Mouse (Mus musculus): ENCODE measurements around the gene Dedd. TPM values are rescaled to one million over a fixed set of nuclear protein-coding genes. Genes with fewer than 3 reads are reported as not detected.

Gene Dedd
- 40.6 and 44.5 TPM in 2 replicates for polyA plus RNA-seq (2015; fragmentation: Nextera tagmentation; extraction: Ambion mirVana)

- H3K4me3 ChIP-seq (replicated peaks), result peak within 1 kb of the TSS; percentile 93
- H3K27me3 ChIP-seq (replicated peaks), result no peaks in the 10 kb centered on the region
- no peaks in the 10 kb centered on the region for H3K9me3 ChIP-seq
- WGBS, result under 1% methylated on average over 46 of the region's 48 CpGs
- peak; percentile 96 for ATAC-seq
- H3K4me1 ChIP-seq (replicated peaks), result peaks cover 16% of the 10 kb centered on the region; the same call in 1 of the 2 replicates
- H3K4me2 ChIP-seq (replicated peaks), result peak within 1 kb of the TSS; percentile 77
- H3K36me3 ChIP-seq, result no peaks in the 10 kb centered on the region
- H3K9ac ChIP-seq, result peak within 1 kb of the TSS; percentile 95
- H3K27ac ChIP-seq, result peak within 1 kb of the TSS; percentile 99
These were observed at the start of gene Dedd for GRCm38 (mm10) chr1:171328839-171329432. Gene Dedd, plus strand, starts transcription at chr1:171329145.

GRCm38 (mm10) chr1:171279721-171280120, 49.2 kb upstream of the Dedd start:
- peak overlapping the region; percentile 58 for H3K4me3 ChIP-seq (replicated peaks)

GRCm38 (mm10) chr1:171280250-171280915, 48.6 kb upstream of the Dedd start:
- ATAC-seq, result peak; percentile 49
- H3K4me2 ChIP-seq (replicated peaks), result peak overlapping the region; percentile 87
- H3K9me3 ChIP-seq, result no peaks in the 10 kb centered on the region
- peaks cover 22% of the 10 kb centered on the region for H3K36me3 ChIP-seq
- H3K4me3 ChIP-seq (replicated peaks), result peak overlapping the region; percentile 58
- H3K4me1 ChIP-seq (replicated peaks), result peaks cover 21% of the 10 kb centered on the region
- H3K27me3 ChIP-seq (replicated peaks), result no peaks in the 10 kb centered on the region
- peak overlapping the region; percentile 59 for H3K27ac ChIP-seq
- WGBS, result 1% methylated on average over 25 of the region's 25 CpGs
- H3K9ac ChIP-seq, result peak overlapping the region; percentile 55

More at GRCm38 (mm10) chr1:171279721-171280120, 49.2 kb upstream of the Dedd start:
- Histone ChIP-seq H3K9me3 (no peaks in the 10 kb centered on the region), H3K4me1 (replicated peaks) (peaks cover 21% of the 10 kb centered on the region), H3K27ac (peak overlapping the region; percentile 59; the same call in 1 of the 2 replicates), H3K4me2 (replicated peaks) (peak overlapping the region; percentile 87), H3K36me3 (peaks cover 23% of the 10 kb centered on the region), H3K9ac (peak overlapping the region; percentile 55), H3K27me3 (replicated peaks) (no peaks in the 10 kb centered on the region)
- ATAC-seq, result no peak
- WGBS, result 66% methylated on average over 5 of the region's 5 CpGs

- peaks cover 21% of the 10 kb centered on the region for H3K36me3 ChIP-seq
- WGBS, result 0% methylated on average over 26 of the region's 26 CpGs
- H3K9ac ChIP-seq, result peak within 1 kb of the TSS; percentile 63
- H3K4me2 ChIP-seq (replicated peaks), result peak within 1 kb of the TSS; percentile 87
- no peaks in the 10 kb centered on the region for H3K27me3 ChIP-seq (replicated peaks)
- peak; percentile 97 for ATAC-seq
- no peaks in the 10 kb centered on the region for H3K9me3 ChIP-seq
- H3K4me3 ChIP-seq (replicated peaks), result peak within 1 kb of the TSS; percentile 58
- H3K27ac ChIP-seq, result peak within 1 kb of the TSS; percentile 89
- peaks cover 23% of the 10 kb centered on the region for H3K4me1 ChIP-seq (replicated peaks)
These were observed 47.9 kb upstream of the Dedd start, which contains the start of gene Ppox for GRCm38 (mm10) chr1:171280916-171281527. Gene Ppox, minus strand, starts transcription at chr1:171281186.

GRCm38 (mm10) chr1:171281528-171281923, 47.4 kb upstream of the Dedd start:
- H3K4me1 ChIP-seq (replicated peaks), result peaks cover 28% of the 10 kb centered on the region
- no peaks in the 10 kb centered on the region for H3K9me3 ChIP-seq
- peak; percentile 56 for ATAC-seq
- peak overlapping the region; percentile 63 for H3K9ac ChIP-seq
- H3K27ac ChIP-seq, result peak overlapping the region; percentile 89
- H3K4me2 ChIP-seq (replicated peaks), result peak overlapping the region; percentile 87
- H3K4me3 ChIP-seq (replicated peaks), result peak overlapping the region; percentile 58
- 1% methylated on average over 10 of the region's 10 CpGs for WGBS
- H3K27me3 ChIP-seq (replicated peaks), result no peaks in the 10 kb centered on the region
- H3K36me3 ChIP-seq, result peaks cover 18% of the 10 kb centered on the region; the same call in 1 of the 2 replicates

- Histone ChIP-seq H3K4me3 (replicated peaks) (no peak overlapping the region), H3K27me3 (replicated peaks) (no peaks in the 10 kb centered on the region), H3K9me3 (no peaks in the 10 kb centered on the region), H3K4me1 (replicated peaks) (peaks cover 32% of the 10 kb centered on the region), H3K36me3 (peaks cover 18% of the 10 kb centered on the region; the same call in 1 of the 2 replicates), H3K4me2 (replicated peaks) (peak overlapping the region; percentile 87; the same call in 1 of the 2 replicates), H3K27ac (0 out of 2 replicates have a peak overlapping the region, but pooled peaks have one; percentile 89), H3K9ac (no peak overlapping the region)
- WGBS, result 76% methylated on average over 18 of the region's 18 CpGs
- ATAC-seq, result no peak
These were observed 46.7 kb upstream of the Dedd start for GRCm38 (mm10) chr1:171282086-171282805.

- H3K27ac ChIP-seq, result no peak overlapping the region
- H3K36me3 ChIP-seq, result peaks cover 18% of the 10 kb centered on the region; the same call in 1 of the 2 replicates
- peaks cover 36% of the 10 kb centered on the region for H3K4me1 ChIP-seq (replicated peaks)
- WGBS, result 92% methylated on average over 18 of the region's 18 CpGs
- no peak overlapping the region for H3K4me3 ChIP-seq (replicated peaks)
- no peak overlapping the region for H3K4me2 ChIP-seq (replicated peaks)
- no peak overlapping the region for H3K9ac ChIP-seq
- H3K9me3 ChIP-seq, result no peaks in the 10 kb centered on the region
- no peaks in the 10 kb centered on the region for H3K27me3 ChIP-seq (replicated peaks)
- ATAC-seq, result no peak
These were observed 45.5 kb upstream of the Dedd start for GRCm38 (mm10) chr1:171283188-171284160.

GRCm38 (mm10) chr1:171284491-171284890, 44.5 kb upstream of the Dedd start:
- H3K9me3 ChIP-seq, result no peaks in the 10 kb centered on the region
- peaks cover 33% of the 10 kb centered on the region for H3K4me1 ChIP-seq (replicated peaks)
- H3K27me3 ChIP-seq (replicated peaks), result no peaks in the 10 kb centered on the region
- WGBS, result 91% methylated on average over 15 of the region's 15 CpGs
- peak overlapping the region; percentile 6; the same call in 1 of the 2 replicates for H3K4me2 ChIP-seq (replicated peaks)
- H3K27ac ChIP-seq, result no peak overlapping the region
- peaks cover 27% of the 10 kb centered on the region for H3K36me3 ChIP-seq
- no peak for ATAC-seq
- H3K9ac ChIP-seq, result no peak overlapping the region
- H3K4me3 ChIP-seq (replicated peaks), result no peak overlapping the region

GRCm38 (mm10) chr1:171285096-171285892, 43.7 kb upstream of the Dedd start:
- no peak overlapping the region for H3K9ac ChIP-seq
- H3K36me3 ChIP-seq, result peaks cover 32% of the 10 kb centered on the region
- ATAC-seq, result no peak
- H3K27me3 ChIP-seq (replicated peaks), result no peaks in the 10 kb centered on the region
- peak overlapping the region; percentile 6; the same call in 1 of the 2 replicates for H3K4me2 ChIP-seq (replicated peaks)
- peaks cover 26% of the 10 kb centered on the region for H3K4me1 ChIP-seq (replicated peaks)
- H3K4me3 ChIP-seq (replicated peaks), result no peak overlapping the region
- no peaks in the 10 kb centered on the region for H3K9me3 ChIP-seq
- H3K27ac ChIP-seq, result 0 out of 2 replicates have a peak overlapping the region, but pooled peaks have one; percentile 3
- WGBS, result 87% methylated on average over 20 of the region's 20 CpGs

- WGBS, result 87% methylated on average over 19 of the region's 19 CpGs
- Histone ChIP-seq H3K9me3 (no peaks in the 10 kb centered on the region), H3K27me3 (replicated peaks) (no peaks in the 10 kb centered on the region), H3K4me3 (replicated peaks) (peak overlapping the region; percentile 99; the same call in 1 of the 2 replicates), H3K36me3 (peaks cover 32% of the 10 kb centered on the region), H3K4me2 (replicated peaks) (peak overlapping the region; percentile 81; the same call in 1 of the 2 replicates), H3K27ac (no peak overlapping the region), H3K9ac (peak overlapping the region; percentile 2; the same call in 1 of the 2 replicates), H3K4me1 (replicated peaks) (peaks cover 22% of the 10 kb centered on the region)
- ATAC-seq, result no peak
These were observed 42.4 kb upstream of the Dedd start for GRCm38 (mm10) chr1:171286517-171286916.
